Mouse (Mus musculus) erythroblast, embryonic 14.5 days (primary cell): ENCODE measurements around the gene Ccl25.

ENCODE experiments used
- GATA1 ChIP-seq: IDR thresholded peaks from 2 replicates; pipeline ENCODE4 v1.6.1; 2012; ENCODE audit warnings: low read length, inconsistent platforms, mixed read lengths
- TAL1 ChIP-seq: IDR thresholded peaks from 3 replicates; pipeline ENCODE4 v1.6.1; 2012; ENCODE audit warnings: low read length, inconsistent platforms, mixed read lengths

DNA sequence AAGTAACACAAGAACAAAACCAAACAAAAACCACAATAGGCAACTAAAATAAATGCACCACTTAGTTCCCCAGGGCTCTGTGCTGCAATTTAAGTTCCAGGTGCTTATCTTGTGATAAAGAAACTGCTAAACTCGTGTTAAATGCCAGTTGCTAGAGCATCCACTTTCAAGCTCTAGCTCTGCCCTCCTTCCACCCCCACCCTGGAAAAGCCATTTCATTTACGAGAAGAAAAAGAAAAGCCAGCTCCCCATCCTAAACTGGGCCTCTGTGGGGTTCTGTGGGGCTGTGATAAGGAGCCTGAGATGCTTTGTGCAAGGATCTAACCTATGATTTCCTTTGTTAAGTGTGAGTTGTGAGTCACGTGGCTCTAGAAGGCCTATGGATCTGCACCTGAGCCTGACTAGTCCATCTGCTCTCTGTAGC, 20.9 kb upstream of the Ccl25 start:
- TF ChIP-seq GATA1 (no peak), TAL1 (no peak)
